Mouse (Mus musculus) adrenal gland, postnatal 10 days (tissue): ENCODE data around the gene Fzd2. TPM values are rescaled to one million over a fixed set of nuclear protein-coding genes. Genes with fewer than 3 reads are reported as not detected.
A peak's percentile ranks its signal among the peaks of the same experiment; 100 is the strongest.
"Not testable (repeated sequence)": the region's sequence is repeated elsewhere in the genome, so short reads cannot be mapped to it uniquely, and the experiment has no call there.

Experiments
- DNase-seq: peaks from one replicate; pipeline ENCODE4 v3.0.0; 2021; ENCODE audit warnings: mixed read lengths
- total RNA-seq, 2 experiments: library from RNA; stranded (reverse); gene quantifications; 2 replicates each; pipeline ENCODE4 v1.2.3; 2021

Gene Fzd2
- total RNA-seq, 2 experiments from 2014 or later = 6.3 to 7.2 TPM

DNA sequence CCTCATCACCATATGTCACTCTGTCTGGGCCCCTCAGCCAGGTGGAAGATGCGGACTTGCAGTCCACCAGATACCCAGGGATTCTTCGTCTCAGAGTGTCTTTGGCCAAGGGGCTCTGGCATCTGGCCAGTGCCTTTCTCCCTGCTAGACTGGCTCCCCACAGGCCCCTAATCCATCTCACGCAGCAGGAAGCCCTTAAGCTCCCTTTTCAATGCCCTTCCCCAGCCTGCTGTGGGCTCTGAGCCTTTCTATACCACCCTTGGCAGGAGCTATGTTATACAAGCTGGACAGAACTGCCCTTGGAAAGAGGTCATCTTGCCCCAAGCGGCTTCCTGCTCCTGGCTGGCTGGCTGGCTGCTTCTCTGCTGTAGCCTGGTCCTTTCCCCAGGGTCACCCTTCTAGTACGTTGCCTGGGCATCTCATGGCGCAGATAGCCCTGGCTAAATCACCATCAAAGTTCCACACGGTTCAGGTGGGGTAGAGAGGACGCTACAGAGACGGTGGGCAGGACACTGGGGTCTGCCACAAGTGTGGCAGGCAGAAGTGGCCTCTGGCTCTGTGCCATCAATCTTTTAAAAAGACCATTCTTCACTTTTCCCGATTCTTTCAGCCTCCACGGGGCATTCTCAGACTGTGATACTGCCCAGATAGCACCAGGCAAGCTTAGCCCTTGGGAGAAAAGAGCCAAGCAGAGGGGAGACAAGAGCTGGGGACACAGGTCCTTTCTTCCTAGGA lies 22.7 kb upstream of the Fzd2 start:
- peak; percentile 38 for DNase-seq

DNA sequence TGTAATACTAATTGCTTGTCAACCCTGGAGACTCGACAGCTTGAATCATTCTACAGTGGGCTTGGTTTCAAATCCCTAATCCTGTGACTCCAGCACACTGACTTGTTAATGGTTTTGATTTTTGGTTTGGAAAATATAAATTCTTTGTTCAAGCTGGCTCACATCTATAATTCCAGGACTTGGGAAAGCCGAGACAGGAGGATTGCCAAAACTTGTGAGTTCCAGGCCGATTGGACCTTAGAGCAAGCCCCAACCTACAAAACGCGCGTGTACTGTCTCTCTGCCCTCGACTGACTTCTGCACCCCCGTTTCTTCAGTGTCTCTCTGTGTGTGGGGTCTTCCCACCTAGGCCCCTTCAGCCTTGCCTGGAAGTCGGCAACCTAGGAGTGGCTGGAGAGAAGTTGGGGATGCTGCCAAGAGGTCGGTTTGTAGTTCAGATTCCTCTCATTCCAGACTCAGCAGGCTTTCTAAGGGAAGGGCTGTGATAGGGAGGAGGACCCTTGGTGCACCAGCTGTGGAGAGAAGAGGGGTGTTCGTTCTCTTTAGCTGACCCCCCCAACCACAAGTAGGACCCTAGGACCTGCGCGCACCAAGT lies 22.1 kb upstream of the Fzd2 start:
- DNase-seq = peak; percentile 17

GRCm38 (mm10) chr11:102582736-102583135 lies 21.5 kb upstream of the Fzd2 start:
- no peak for DNase-seq

DNA sequence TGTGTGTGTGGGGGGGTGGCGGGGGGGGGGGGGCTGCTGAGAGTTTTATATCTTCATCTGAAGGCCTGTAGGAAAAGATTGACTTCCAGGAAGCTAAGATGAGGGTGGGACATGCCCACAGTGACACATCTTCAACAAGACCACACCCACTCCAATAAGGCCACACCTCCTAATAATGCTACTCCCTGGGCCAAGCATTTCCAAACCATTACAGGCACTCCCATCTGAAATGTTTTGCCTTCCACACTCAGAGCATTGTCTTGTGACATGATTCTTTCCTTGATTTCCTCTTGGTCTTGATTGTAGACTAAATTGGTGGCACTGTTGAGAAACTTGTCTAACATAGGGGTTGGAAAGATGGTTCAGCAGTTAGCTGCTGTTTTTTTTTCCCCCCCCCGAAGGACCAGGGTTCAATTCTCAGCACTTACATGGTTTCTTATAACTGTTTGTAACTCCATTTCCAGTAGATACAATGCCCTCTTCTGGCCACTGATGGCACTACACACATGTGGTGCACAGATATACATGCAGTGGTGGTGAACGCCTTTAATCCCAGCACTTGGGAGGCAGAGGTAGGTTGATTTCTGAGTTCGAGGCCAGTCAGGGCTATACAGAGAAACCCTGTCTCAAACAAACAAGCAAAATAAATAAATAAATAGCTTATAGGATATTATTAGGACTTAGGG lies 17.6 kb upstream of the Fzd2 start:
- DNase-seq = no peak

DNA sequence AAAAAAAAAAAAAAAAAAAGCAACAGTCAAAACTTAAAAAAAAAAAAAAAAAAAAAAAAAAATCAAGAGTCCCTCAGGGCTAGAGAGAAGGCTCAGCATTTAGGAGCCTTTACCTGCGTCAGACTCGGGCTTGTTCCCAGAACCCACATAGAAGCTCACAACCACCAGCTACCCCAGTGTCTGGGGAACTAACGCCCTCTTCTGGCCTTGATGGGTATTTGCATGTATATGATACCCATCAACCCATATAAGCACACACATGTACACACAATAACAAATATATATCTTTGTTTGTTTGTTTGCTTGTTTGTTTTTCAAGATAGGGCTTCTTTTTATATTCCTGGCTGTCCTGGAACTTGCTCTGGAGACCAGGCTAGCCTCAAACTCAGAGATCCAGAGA lies 16.6 kb upstream of the Fzd2 start:
- DNase-seq = no peak

DNA sequence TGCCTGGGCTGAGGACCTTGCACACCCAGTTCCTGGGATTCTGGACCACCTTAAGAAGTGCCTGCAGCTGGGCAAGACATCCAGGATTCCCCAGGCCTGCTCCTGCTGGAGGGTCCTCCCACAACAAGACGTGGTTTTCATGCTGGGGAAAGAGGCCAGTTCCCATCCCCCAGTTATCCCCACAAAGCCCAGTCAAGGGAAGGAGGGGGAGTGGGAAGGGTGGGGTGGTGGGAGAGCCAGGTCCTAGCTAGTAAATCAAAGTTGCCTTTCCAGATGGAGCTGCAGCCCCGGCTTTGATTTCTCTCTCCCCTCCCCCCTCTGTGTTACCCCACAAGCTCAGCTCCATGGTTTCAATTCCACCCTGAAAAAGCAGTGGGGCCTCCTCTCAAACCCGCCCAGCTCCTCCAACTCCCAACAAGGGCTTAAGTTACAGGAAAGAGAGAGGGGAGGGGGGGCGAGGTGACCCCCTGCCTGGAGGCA lies 8.8 kb upstream of the Fzd2 start:
- no peak for DNase-seq

DNA sequence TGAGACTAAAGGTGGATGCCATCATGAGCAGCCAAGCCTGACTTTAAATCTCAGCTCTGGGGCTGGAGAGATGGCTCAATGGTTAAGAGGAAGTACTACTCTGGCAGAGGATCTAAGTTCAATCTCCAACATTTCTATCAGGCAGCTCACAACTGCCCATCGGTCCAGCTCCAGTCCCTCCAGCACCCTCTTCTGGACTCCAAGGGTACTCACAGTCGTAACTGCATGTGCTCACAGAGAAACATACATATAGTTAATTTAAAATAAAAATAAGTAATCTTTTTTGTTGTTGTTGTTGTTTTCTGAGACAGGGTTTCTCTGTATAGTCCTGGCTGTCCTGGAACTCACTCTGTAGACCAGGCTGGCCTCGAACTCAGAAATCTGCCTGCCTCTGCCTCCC lies 4.3 kb upstream of the Fzd2 start:
- no peak for DNase-seq

GRCm38 (mm10) chr11:102602816-102603495 lies 1.2 kb upstream of the Fzd2 start:
- DNase-seq = peak; percentile 28

GRCm38 (mm10) chr11:102603496-102603850 lies 723 bp upstream of the Fzd2 start:
- peak; percentile 68 for DNase-seq

DNA sequence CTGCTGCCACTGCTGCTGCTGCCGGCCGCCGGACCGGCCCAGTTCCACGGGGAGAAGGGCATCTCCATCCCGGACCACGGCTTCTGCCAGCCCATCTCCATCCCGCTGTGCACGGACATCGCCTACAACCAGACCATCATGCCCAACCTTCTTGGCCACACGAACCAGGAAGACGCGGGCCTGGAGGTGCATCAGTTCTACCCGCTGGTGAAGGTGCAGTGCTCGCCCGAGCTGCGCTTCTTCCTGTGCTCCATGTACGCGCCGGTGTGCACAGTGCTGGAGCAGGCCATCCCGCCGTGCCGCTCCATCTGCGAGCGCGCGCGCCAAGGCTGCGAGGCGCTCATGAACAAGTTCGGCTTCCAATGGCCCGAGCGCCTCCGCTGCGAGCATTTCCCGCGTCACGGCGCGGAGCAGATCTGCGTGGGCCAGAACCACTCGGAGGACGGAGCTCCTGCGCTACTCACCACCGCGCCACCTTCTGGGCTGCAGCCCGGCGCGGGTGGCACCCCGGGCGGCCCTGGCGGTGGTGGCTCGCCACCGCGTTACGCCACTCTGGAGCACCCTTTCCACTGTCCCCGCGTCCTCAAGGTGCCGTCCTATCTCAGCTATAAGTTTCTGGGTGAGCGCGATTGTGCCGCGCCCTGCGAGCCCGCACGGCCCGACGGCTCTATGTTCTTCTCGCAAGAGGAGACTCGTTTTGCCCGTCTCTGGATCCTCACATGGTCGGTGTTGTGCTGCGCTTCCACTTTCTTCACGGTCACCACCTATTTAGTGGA lies 769 bp downstream of the Fzd2 start:
- DNase-seq = peak; percentile 45

- peak; percentile 12 for DNase-seq
Observed at GRCm38 (mm10) chr11:102605553-102606416, 1.6 kb downstream of the Fzd2 start.

- DNase-seq = no peak
Observed at GRCm38 (mm10) chr11:102606751-102607171, 2.6 kb downstream of the Fzd2 start.

DNA sequence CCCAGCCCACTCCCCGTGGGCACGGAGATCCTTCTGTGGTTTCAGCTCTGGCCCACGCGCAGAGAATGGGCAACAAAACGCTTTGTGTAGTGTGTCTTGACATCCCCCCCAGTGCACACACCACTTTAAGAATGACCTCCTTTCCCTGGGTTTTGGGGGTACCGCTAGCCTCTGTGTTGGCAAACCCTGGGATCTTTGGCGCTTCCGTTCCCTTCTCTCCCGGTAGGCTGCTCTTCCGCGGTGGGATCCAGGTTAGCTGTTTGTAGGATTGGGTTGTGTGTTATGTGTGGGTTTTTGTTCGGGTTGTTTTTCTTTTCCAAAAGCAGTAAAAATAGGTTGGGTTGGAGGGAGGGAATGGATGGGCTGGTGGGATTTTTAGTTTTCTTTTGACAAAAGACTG lies 3.0 kb downstream of the Fzd2 start:
- not testable (repeated sequence) for DNase-seq

GRCm38 (mm10) chr11:102607686-102608548 lies 3.7 kb downstream of the Fzd2 start:
- DNase-seq = no peak

DNA sequence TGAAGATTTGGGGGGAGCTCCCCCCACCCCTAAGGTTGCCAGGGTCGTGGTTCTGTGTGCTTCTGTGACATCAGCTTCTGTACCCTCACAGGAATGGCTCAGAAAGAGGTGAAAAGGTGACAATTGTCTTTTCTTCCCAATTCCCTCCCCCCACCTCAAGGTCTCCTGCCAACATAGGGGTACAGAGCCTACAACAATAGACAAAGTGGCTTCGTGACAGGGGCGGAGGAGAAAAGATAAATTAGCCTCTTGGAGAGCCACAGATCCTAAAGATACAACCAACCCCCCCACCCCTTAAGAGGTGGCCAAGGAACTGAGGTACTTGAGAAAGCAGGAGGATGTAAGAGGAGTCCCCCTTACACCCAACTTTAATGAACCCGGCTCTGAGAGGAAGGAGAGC lies 4.5 kb downstream of the Fzd2 start:
- no peak for DNase-seq

GRCm38 (mm10) chr11:102609483-102609882 lies 5.3 kb downstream of the Fzd2 start:
- DNase-seq = no peak

GRCm38 (mm10) chr11:102610260-102610659 lies 6.1 kb downstream of the Fzd2 start:
- DNase-seq = peak; percentile 11

GRCm38 (mm10) chr11:102610675-102611316 lies 6.6 kb downstream of the Fzd2 start:
- no peak for DNase-seq

- DNase-seq = no peak
Observed at GRCm38 (mm10) chr11:102611317-102611705, 7.1 kb downstream of the Fzd2 start.
